Mouse (Mus musculus): ENCODE results near the gene Emp3. TPM values are rescaled to one million over a fixed set of nuclear protein-coding genes. Genes with fewer than 3 reads are reported as not detected.

Emp3 gene
- polyA plus RNA-seq, 1 experiment = 409 TPM

Other genes with a start within 250 kb of the Emp3 start
- gene Ntn5, start 237.4 kb downstream of the Emp3 start, polyA plus RNA-seq (2012; fragmentation: generic; extraction: Trizol) = 3.6 TPM
- 0.41 TPM for gene Sec1, start 227.0 kb downstream of the Emp3 start, polyA plus RNA-seq (2012; fragmentation: generic; extraction: Trizol)
- 3.6 TPM for gene Car11, start 221.6 kb downstream of the Emp3 start, polyA plus RNA-seq (2012; fragmentation: generic; extraction: Trizol)
- 26.2 TPM for gene Dbp, start 216.3 kb downstream of the Emp3 start, polyA plus RNA-seq (2012; fragmentation: generic; extraction: Trizol)
- 3,224 TPM for gene Rpl18, start 205.9 kb downstream of the Emp3 start, polyA plus RNA-seq (2012; fragmentation: generic; extraction: Trizol)
- gene Sphk2, start 203.4 kb downstream of the Emp3 start, polyA plus RNA-seq (2012; fragmentation: generic; extraction: Trizol) = 22.8 TPM
- 0.18 TPM for gene Fam83e, start 200.2 kb downstream of the Emp3 start, polyA plus RNA-seq (2012; fragmentation: generic; extraction: Trizol)
- gene Spaca4, start 195.6 kb downstream of the Emp3 start, polyA plus RNA-seq (2012; fragmentation: generic; extraction: Trizol) = not detected
- 0.11 TPM for gene Lmtk3, start 137.7 kb downstream of the Emp3 start, polyA plus RNA-seq (2012; fragmentation: generic; extraction: Trizol)
- 0.47 TPM for gene Sult2b1, start 136.7 kb downstream of the Emp3 start, polyA plus RNA-seq (2012; fragmentation: generic; extraction: Trizol)
- 145 TPM for gene Cyth2, start 106.8 kb downstream of the Emp3 start, polyA plus RNA-seq (2012; fragmentation: generic; extraction: Trizol)
- 0.05 TPM for gene Kcnj14, start 96.6 kb downstream of the Emp3 start, polyA plus RNA-seq (2012; fragmentation: generic; extraction: Trizol)
- gene Grwd1, start 90.5 kb downstream of the Emp3 start, polyA plus RNA-seq (2012; fragmentation: generic; extraction: Trizol) = 36.2 TPM
- gene Kdelr1, start 48.6 kb downstream of the Emp3 start, polyA plus RNA-seq (2012; fragmentation: generic; extraction: Trizol) = 132 TPM
- 0.65 TPM for gene Grin2d, start 43.0 kb downstream of the Emp3 start, polyA plus RNA-seq (2012; fragmentation: generic; extraction: Trizol)
- gene Syngr4, start 24.7 kb downstream of the Emp3 start, polyA plus RNA-seq (2012; fragmentation: generic; extraction: Trizol) = 0.23 TPM
- 26.9 TPM for gene Tmem143, start 24.5 kb downstream of the Emp3 start, polyA plus RNA-seq (2012; fragmentation: generic; extraction: Trizol)
- gene Ccdc114, start 2.7 kb upstream of the Emp3 start, polyA plus RNA-seq (2012; fragmentation: generic; extraction: Trizol) = 1.0 TPM
- gene Abcc6, start 108.9 kb upstream of the Emp3 start, polyA plus RNA-seq (2012; fragmentation: generic; extraction: Trizol) = not detected
- 79.2 TPM for gene Nomo1, start 112.3 kb upstream of the Emp3 start, polyA plus RNA-seq (2012; fragmentation: generic; extraction: Trizol)
- gene Kcnj11, start 179.4 kb upstream of the Emp3 start, polyA plus RNA-seq (2012; fragmentation: generic; extraction: Trizol) = 0.46 TPM

All from myocyte (in vitro differentiated cells).